Mouse (Mus musculus): ENCODE measurements at regions not wholly inside any gene's neighbourhood (a gene's known extent, or its start where the extent isn't known, plus 50 kb on each side); places are given as distances from the start of the nearest gene placed in this dataset.

GRCm38 (mm10) chr10:111084267-111084780, 74.4 kb upstream of the Zdhhc17 start:
- TF ChIP-seq CTCF (IDR thresholded peaks at IDR 0.05; ENCODE audit: extremely low read depth, insufficient read depth, low read length) (no peak), POLR2A (IDR thresholded peaks at IDR 0.05; ENCODE audit: extremely low read depth, insufficient read depth, low read length) (no peak)
